Mouse (Mus musculus): ENCODE data around the gene Rdm1.

DNA sequence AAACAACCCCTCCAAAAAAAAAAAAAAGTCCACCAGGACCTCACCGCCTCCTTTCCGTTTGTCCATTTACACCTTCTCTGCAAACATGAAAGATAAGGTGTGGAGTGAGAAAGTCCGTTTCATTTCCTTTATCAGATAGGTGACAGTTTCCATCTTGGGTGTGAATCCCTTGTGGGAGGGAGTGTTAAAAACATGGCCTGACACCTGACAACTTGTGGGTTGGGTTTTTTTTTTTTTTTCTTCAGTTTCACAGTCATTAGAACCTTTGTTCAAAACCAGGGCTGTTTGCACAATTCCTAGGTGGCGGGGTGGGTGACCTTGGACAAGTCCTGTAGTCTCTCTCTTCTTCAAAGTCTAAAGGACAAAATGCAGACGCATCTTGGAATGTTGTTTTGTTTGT lies 34.8 kb downstream of the Rdm1 start:
- TF ChIP-seq POLR2A (IDR thresholded peaks at IDR 0.05; ENCODE audit: borderline replicate concordance, low read depth, low read length) (no peak), CTCF (IDR thresholded peaks at IDR 0.05; ENCODE audit: low read depth, low read length) (no peak)

Data from bone marrow macrophage, adult 2 months (primary cell).